Mouse (Mus musculus): Measurements from ENCODE around the gene Zdhhc20.
"Not testable (repeated sequence)": the region's sequence is repeated elsewhere in the genome, so short reads cannot be mapped to it uniquely, and the experiment has no call there.

- TF ChIP-seq POLR2A (IDR thresholded peaks at IDR 0.05; ENCODE audit: low read depth, low read length); CTCF (conservative IDR thresholded peaks at IDR 0.05; ENCODE audit: insufficient read depth, insufficient read length, low read depth, low read length): not testable (repeated sequence)
Observed at GRCm38 (mm10) chr14:57848061-57848460, 42.0 kb downstream of the Zdhhc20 start.

Data from kidney, adult 2 months (tissue).